Mouse (Mus musculus) midbrain, embryonic 14.5 days (tissue): Measurements from ENCODE around the gene Dus3l. TPM values are rescaled to one million over a fixed set of nuclear protein-coding genes. Genes with fewer than 3 reads are reported as not detected.

ENCODE experiments used
- ATAC-seq: fragments of 200-750 bp; cut with Nextera tagmentation; 2 replicates; pipeline ENCODE4 v1.8.0; 2017; ENCODE audit warnings: moderate number of reproducible peaks, moderate library complexity; ENCODE audit not compliant: low FRiP score, low TSS enrichment
- DNase-seq: peaks from one replicate; pipeline ENCODE4 v3.0.0-alpha.2; 2015
- H3K27ac ChIP-seq: fragments of 300-500 bp; sonication (generic); replicated peaks from 2 replicates; pipeline ENCODE4 v1.5.1; 2014; ENCODE audit warnings: mild to moderate bottlenecking, low read depth, low read length, moderate library complexity
- H3K27me3 ChIP-seq: fragments of 300-500 bp; sonication (generic); 2 replicates; pipeline ENCODE4 v1.6.1; 2014; ENCODE audit warnings: low read length, control low read depth, mixed read lengths; ENCODE audit not compliant: control insufficient read depth, insufficient read depth
- H3K36me3 ChIP-seq: fragments of 300-500 bp; sonication (generic); 2 replicates; pipeline ENCODE4 v1.6.1; 2014; ENCODE audit warnings: low read length, control low read depth; ENCODE audit not compliant: control insufficient read depth, insufficient read depth
- H3K4me1 ChIP-seq: fragments of 300-500 bp; sonication (generic); 2 replicates; pipeline ENCODE4 v1.6.1; 2014; ENCODE audit warnings: mild to moderate bottlenecking, antibody characterized with exemption, low read length, control low read depth; ENCODE audit not compliant: control insufficient read depth, insufficient read depth
- H3K4me2 ChIP-seq: fragments of 300-500 bp; sonication (generic); 2 replicates; pipeline ENCODE4 v1.6.1; 2014; ENCODE audit warnings: mild to moderate bottlenecking, low read length, moderate library complexity
- H3K4me3 ChIP-seq: fragments of 300-500 bp; sonication (generic); replicated peaks from 2 replicates; pipeline ENCODE4 v1.5.1; 2014; ENCODE audit warnings: low read depth, low read length
- H3K9ac ChIP-seq: fragments of 300-500 bp; sonication (generic); replicated peaks from 2 replicates; pipeline ENCODE4 v1.6.1; 2014; ENCODE audit warnings: mild to moderate bottlenecking, low read length, moderate library complexity
- H3K9me3 ChIP-seq: fragments of 300-500 bp; sonication (generic); 2 replicates; pipeline ENCODE4 v1.6.1; 2016; ENCODE audit warnings: low read length, control low read depth, mixed read lengths; ENCODE audit not compliant: control insufficient read depth
- WGBS: fragments of 180-500 bp; shearing (Covaris S2); extraction: QIAGEN DNeasy Blood & Tissue Kit; methylation state at CpG from one replicate; pipeline ENCODE4 v1.1.7; 2014; 5-methylcytosine and 5-hydroxymethylcytosine counted together
- polyA plus RNA-seq: library from polyadenylated mRNA; unstranded; fragments of >200 nt; fragmentation: Nextera tagmentation; extraction: Ambion mirVana; gene quantifications from 2 replicates; pipeline ENCODE4 v1.2.1, GENCODE M21; 2014

Gene Dus3l
- polyA plus RNA-seq, 1 experiment from 2014 or later: 72.8 TPM

DNA sequence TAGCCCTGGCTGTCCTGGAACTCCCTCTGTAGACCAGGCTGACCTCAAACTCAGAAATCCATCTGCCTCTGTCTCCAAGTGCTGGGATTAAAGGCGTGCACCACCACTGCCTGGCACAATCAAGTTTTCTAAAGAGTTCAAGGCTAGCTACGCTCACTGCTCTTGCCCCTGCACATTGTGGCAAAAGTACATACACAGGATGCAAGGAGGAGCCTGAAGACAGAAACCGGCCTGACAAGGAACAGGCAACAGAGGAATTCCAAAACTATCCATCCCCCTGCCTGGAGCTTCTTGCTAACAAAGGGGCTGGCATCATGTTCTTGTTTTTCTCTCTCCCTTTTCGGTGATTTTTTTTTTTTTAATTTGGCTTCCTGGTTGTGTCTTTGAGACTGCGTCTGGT lies 20.4 kb upstream of the Dus3l start:
- no peak overlapping the region for H3K4me3 ChIP-seq
- 70% methylated on average over 5 of the region's 5 CpGs for WGBS
- H3K36me3 ChIP-seq: no peaks in the 10 kb centered on the region
- H3K27ac ChIP-seq: no peak overlapping the region
- no peaks in the 10 kb centered on the region for H3K27me3 ChIP-seq
- H3K4me2 ChIP-seq: no peak overlapping the region
- DNase-seq (no peak), ATAC-seq (no peak)
- no peaks in the 10 kb centered on the region for H3K4me1 ChIP-seq
- no peak overlapping the region for H3K9ac ChIP-seq
- no peaks in the 10 kb centered on the region for H3K9me3 ChIP-seq

DNA sequence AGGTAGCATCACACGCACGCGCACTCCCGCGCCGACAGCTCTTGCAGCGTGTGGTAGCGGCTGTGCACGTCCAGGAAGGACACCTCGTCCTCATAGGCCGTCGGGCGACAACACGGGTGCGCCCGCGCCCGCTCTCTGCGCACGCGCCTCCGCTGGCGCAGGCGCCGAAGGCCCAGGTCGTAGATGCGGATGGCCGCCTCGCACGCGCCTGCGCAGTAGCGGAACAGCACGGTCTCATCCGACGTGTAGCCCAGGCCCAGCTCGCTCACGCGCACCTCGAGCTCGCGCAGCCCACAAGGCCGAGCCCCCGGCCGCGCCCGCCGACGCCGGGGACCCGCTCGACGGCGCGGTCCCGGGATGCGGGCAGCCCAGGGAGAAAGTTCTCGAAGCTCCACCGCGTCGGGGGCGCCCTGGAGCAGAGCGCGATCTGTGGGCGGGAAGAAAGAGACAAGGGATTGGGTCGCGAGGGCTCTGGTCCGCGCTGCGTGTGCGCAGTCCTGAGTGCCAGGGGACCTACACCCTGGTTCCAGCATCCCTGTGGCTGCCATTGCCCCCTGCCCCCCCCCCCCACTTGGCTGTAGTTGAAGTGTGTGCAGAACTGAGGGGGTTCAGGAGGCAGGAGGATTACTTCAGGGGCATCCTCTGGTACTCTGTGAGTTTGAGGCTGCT lies 13.0 kb upstream of the Dus3l start:
- Histone ChIP-seq H3K9ac (no peak overlapping the region), H3K4me1 (no peaks in the 10 kb centered on the region), H3K27me3 (peaks cover 55% of the 10 kb centered on the region), H3K9me3 (no peaks in the 10 kb centered on the region), H3K27ac (no peak overlapping the region), H3K4me2 (peak overlapping the region; percentile 46), H3K36me3 (no peaks in the 10 kb centered on the region), H3K4me3 (peak overlapping the region; percentile 29)
- ATAC-seq (peak; percentile 69), DNase-seq (peak; percentile 88)
- WGBS: 22% methylated on average over 71 of the region's 71 CpGs

GRCm38 (mm10) chr17:56753452-56753851 lies 11.1 kb upstream of the Dus3l start:
- Histone ChIP-seq H3K27ac (no peak overlapping the region), H3K4me3 (no peak overlapping the region), H3K4me2 (no peak overlapping the region), H3K9ac (no peak overlapping the region), H3K9me3 (no peaks in the 10 kb centered on the region), H3K27me3 (peaks cover 69% of the 10 kb centered on the region), H3K4me1 (peaks cover 8% of the 10 kb centered on the region; the same call in 1 of the 2 replicates), H3K36me3 (no peaks in the 10 kb centered on the region)
- WGBS: 25% methylated on average over 15 of the region's 15 CpGs
- DNase-seq (no peak), ATAC-seq (no peak)

- no peaks in the 10 kb centered on the region for H3K36me3 ChIP-seq
- H3K4me1 ChIP-seq: peaks cover 8% of the 10 kb centered on the region; the same call in 1 of the 2 replicates
- no peak overlapping the region for H3K27ac ChIP-seq
- no peaks in the 10 kb centered on the region for H3K9me3 ChIP-seq
- 17% methylated on average over 36 of the region's 36 CpGs for WGBS
- no peak for ATAC-seq
- no peak overlapping the region for H3K4me2 ChIP-seq
- no peak overlapping the region for H3K9ac ChIP-seq
- H3K4me3 ChIP-seq: no peak overlapping the region
- H3K27me3 ChIP-seq: peaks cover 69% of the 10 kb centered on the region
- no peak for DNase-seq
Observed at GRCm38 (mm10) chr17:56754271-56755185, 10.0 kb upstream of the Dus3l start.

- Histone ChIP-seq H3K27ac (no peak overlapping the region), H3K4me3 (peak overlapping the region; percentile 38), H3K36me3 (no peaks in the 10 kb centered on the region), H3K9me3 (no peaks in the 10 kb centered on the region), H3K4me1 (peaks cover 14% of the 10 kb centered on the region; the same call in 1 of the 2 replicates), H3K27me3 (peaks cover 60% of the 10 kb centered on the region), H3K4me2 (peak overlapping the region; percentile 72), H3K9ac (peak overlapping the region; percentile 45)
- ATAC-seq (0 out of 2 replicates have a peak, but pooled peaks have one; percentile 4), DNase-seq (peak; percentile 20)
- 2% methylated on average over 51 of the region's 51 CpGs for WGBS
Observed at GRCm38 (mm10) chr17:56756703-56757399, 7.7 kb upstream of the Dus3l start.

- Histone ChIP-seq H3K9ac (peak within 1 kb of the TSS; percentile 45), H3K27ac (no peak within 1 kb of the TSS), H3K27me3 (peaks cover 54% of the 10 kb centered on the region), H3K4me3 (peak within 1 kb of the TSS; percentile 38), H3K9me3 (no peaks in the 10 kb centered on the region), H3K36me3 (no peaks in the 10 kb centered on the region), H3K4me1 (peaks cover 19% of the 10 kb centered on the region), H3K4me2 (peak within 1 kb of the TSS; percentile 72)
- ATAC-seq: peak; percentile 19; the same call in 1 of the 2 replicates
- DNase-seq: peak; percentile 83
- whole genome bisulfite sequencing: 1% methylated on average over 48 of the region's 48 CpGs
Observed at GRCm38 (mm10) chr17:56757416-56758123, 7.0 kb upstream of the Dus3l start, which contains the start of gene Nrtn. Gene Nrtn, minus strand, starts transcription at chr17:56757530.

GRCm38 (mm10) chr17:56758132-56758531 lies 6.4 kb upstream of the Dus3l start:
- ATAC-seq (no peak), DNase-seq (peak; percentile 53)
- H3K27me3 ChIP-seq: peaks cover 48% of the 10 kb centered on the region
- H3K36me3 ChIP-seq: no peaks in the 10 kb centered on the region
- no peak overlapping the region for H3K4me3 ChIP-seq
- no peaks in the 10 kb centered on the region for H3K9me3 ChIP-seq
- peaks cover 24% of the 10 kb centered on the region for H3K4me1 ChIP-seq
- no peak overlapping the region for H3K9ac ChIP-seq
- no peak overlapping the region for H3K27ac ChIP-seq
- no peak overlapping the region for H3K4me2 ChIP-seq
- WGBS: 6% methylated on average over 12 of the region's 12 CpGs

- H3K27me3 ChIP-seq: peaks cover 37% of the 10 kb centered on the region
- H3K27ac ChIP-seq: no peak overlapping the region
- H3K4me2 ChIP-seq: no peak overlapping the region
- DNase-seq (no peak), ATAC-seq (no peak)
- H3K4me3 ChIP-seq: no peak overlapping the region
- H3K4me1 ChIP-seq: peaks cover 25% of the 10 kb centered on the region
- WGBS: 53% methylated on average over 7 of the region's 7 CpGs
- no peaks in the 10 kb centered on the region for H3K36me3 ChIP-seq
- H3K9me3 ChIP-seq: no peaks in the 10 kb centered on the region
- H3K9ac ChIP-seq: no peak overlapping the region
Observed at GRCm38 (mm10) chr17:56759261-56759660, 5.3 kb upstream of the Dus3l start.
